Mouse (Mus musculus): ENCODE measurements around the gene Fam131a. TPM values are rescaled to one million over a fixed set of nuclear protein-coding genes. Genes with fewer than 3 reads are reported as not detected.

Gene Fam131a
- total and polyA plus RNA-seq, 3 experiments, result 0.67 to 1.3 (median 0.77) TPM

DNA sequence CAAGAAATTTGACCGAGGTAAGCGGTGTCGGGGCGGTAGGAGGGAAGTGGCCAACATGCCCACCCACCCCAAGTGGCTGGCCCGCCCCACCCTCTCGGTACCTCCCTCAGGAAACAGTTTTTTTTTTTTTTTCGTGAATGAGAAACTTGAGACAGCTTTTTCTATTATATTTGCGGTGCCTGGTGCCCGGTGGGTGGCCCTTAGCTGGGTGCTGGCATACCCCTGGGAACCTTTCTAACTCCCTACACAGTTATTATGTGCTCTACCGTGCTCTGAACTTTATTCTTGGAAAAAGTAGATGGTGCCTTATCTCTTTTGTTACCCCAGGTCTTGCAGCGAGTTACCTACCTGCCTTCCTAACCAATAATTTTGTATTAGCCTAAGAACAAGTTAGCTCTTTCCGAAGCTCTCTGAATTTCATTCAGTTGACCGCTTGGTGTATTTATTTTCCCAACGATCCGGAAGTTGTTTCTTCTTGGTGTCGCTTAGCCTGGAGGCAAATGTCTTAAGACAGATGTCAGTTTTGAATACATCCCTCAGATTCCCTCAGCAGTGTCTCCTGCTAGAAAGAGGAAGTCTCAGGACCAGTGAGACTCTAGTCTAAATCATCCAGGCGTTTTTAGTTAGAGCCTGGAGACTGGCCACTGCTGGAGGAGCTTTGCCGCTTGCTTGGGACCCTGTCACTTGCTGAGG is 25.1 kb downstream of the Fam131a start:
- Histone ChIP-seq H3K27me3 (replicated peaks) (peaks cover 11% of the 10 kb centered on the region), H3K4me2 (ENCODE audit: insufficient read depth, low read depth, poor library complexity, severe bottlenecking) (peak overlapping the region; percentile 94), H3K9ac (ENCODE audit: insufficient read depth, low read depth) (peak overlapping the region; percentile 57), H3K4me1 (ENCODE audit: control insufficient read depth in 1 of 2, insufficient read depth in 2 of 2) (peaks cover 7 to 32% of the 10 kb centered on the region in 2 experiments; a peak in 3 of 4 replicates), H3K79me2 (replicated peaks; ENCODE audit: control insufficient read depth, extremely low read depth, insufficient read depth, poor library complexity, severe bottlenecking) (peaks cover 10% of the 10 kb centered on the region), H3K4me3 (replicated peaks in 1 of 3; ENCODE audit: low read depth in 2 of 3, low read length in 2 of 3, poor library complexity in 1 of 3) (peak overlapping the region; percentile 59 to 96 (median 70)), H3K36me3 (replicated peaks in 1 of 2; ENCODE audit: control insufficient read depth in 1 of 2, insufficient read depth in 1 of 2, low read length in 1 of 2) (peaks cover 23 to 34% of the 10 kb centered on the region in 2 experiments), H3K9me3 (replicated peaks; ENCODE audit: low read length) (no peaks in the 10 kb centered on the region), H3K27ac (ENCODE audit: insufficient read depth, low read depth) (peak overlapping the region; percentile 76)
- TF ChIP-seq E2F4 (IDR thresholded peaks at IDR 0.05; ENCODE audit: insufficient replicate concordance, low read depth, low read length), result no peak
- TF ChIP-seq TBP (conservative IDR thresholded peaks at IDR 0.05; ENCODE audit: low read depth, low read length), result peak; percentile 58; the same call in 1 of the 2 replicates
- no peak for TF ChIP-seq MAFK (IDR thresholded peaks at IDR 0.05; ENCODE audit: insufficient replicate concordance, low read length)
- TF ChIP-seq ZKSCAN1 (IDR thresholded peaks at IDR 0.05; ENCODE audit: borderline replicate concordance, low read depth, low read length), result no peak
- no peak for TF ChIP-seq CHD2 (IDR thresholded peaks at IDR 0.05; ENCODE audit: low read length)
- TF ChIP-seq GABPA (IDR thresholded peaks at IDR 0.05; ENCODE audit: insufficient replicate concordance, low read depth, low read length), result no peak
- TF ChIP-seq IRF4 (IDR thresholded peaks at IDR 0.05; ENCODE audit: low read depth, low read length), result 0 out of 2 replicates have a peak, but pooled peaks have one; percentile 4
- peak; percentile 97 for TF ChIP-seq ZNF384 (IDR thresholded peaks at IDR 0.05; ENCODE audit: low read depth, low read length)
- TF ChIP-seq POLR2A (IDR thresholded peaks at IDR 0.05; ENCODE audit: low read depth, low read length), result no peak
- TF ChIP-seq POLR2AphosphoS2 (IDR thresholded peaks at IDR 0.05; ENCODE audit: low read depth, low read length), result peak; percentile 67; the same call in 1 of the 2 replicates
- TF ChIP-seq NELFE (IDR thresholded peaks at IDR 0.05; ENCODE audit: low read depth, low read length), result no peak
- peak; percentile 62; the same call in 1 of the 2 replicates for TF ChIP-seq SIN3A (IDR thresholded peaks at IDR 0.05; ENCODE audit: low read length)
- no peak for TF ChIP-seq SMC3 (IDR thresholded peaks at IDR 0.05; ENCODE audit: low read depth, low read length)
- no peak for TF ChIP-seq BHLHE40 (IDR thresholded peaks at IDR 0.05; ENCODE audit: low read depth, low read length)
- no peak for TF ChIP-seq MAX (IDR thresholded peaks at IDR 0.05; ENCODE audit: low read length)
- no peak for TF ChIP-seq JUN (IDR thresholded peaks at IDR 0.05; ENCODE audit: insufficient read depth, low read depth, low read length)
- TF ChIP-seq ELF1 (IDR thresholded peaks at IDR 0.05; ENCODE audit: low read depth, low read length), result 0 out of 2 replicates have a peak, but pooled peaks have one; percentile 14
- TF ChIP-seq MEF2A (IDR thresholded peaks at IDR 0.05; ENCODE audit: borderline replicate concordance, low read depth, low read length), result no peak
- 0 out of 2 replicates have a peak, but pooled peaks have one; percentile 20 for TF ChIP-seq EP300 (IDR thresholded peaks at IDR 0.05; ENCODE audit: low read length)
- 0 out of 2 replicates have a peak, but pooled peaks have one; percentile 79 for TF ChIP-seq CHD1 (IDR thresholded peaks at IDR 0.05; ENCODE audit: low read depth, low read length)
- no peak for TF ChIP-seq NRF1 (IDR thresholded peaks at IDR 0.05; ENCODE audit: low read depth, low read length)
- no peak for TF ChIP-seq TCF12 (IDR thresholded peaks at IDR 0.05; ENCODE audit: low read depth, low read length)
- 0 out of 2 replicates have a peak, but pooled peaks have one; percentile 10 for TF ChIP-seq MAZ (IDR thresholded peaks at IDR 0.05; ENCODE audit: low read depth, low read length)
- TF ChIP-seq USF1 (IDR thresholded peaks at IDR 0.05; ENCODE audit: low read depth, low read length), result no peak
- TF ChIP-seq PAX5 (IDR thresholded peaks at IDR 0.05; ENCODE audit: low read length), result no peak
- TF ChIP-seq ETS1 (conservative IDR thresholded peaks at IDR 0.05; ENCODE audit: low read depth, low read length), result no peak
- TF ChIP-seq MYC (IDR thresholded peaks at IDR 0.05; ENCODE audit: low read depth, low read length), result 0 out of 2 replicates have a peak, but pooled peaks have one; percentile 7
- TF ChIP-seq ZC3H11A (IDR thresholded peaks at IDR 0.05; ENCODE audit: low read depth, low read length), result no peak
- no peak for TF ChIP-seq RCOR1 (conservative IDR thresholded peaks at IDR 0.05; ENCODE audit: low read depth, low read length)
- TF ChIP-seq MXI1 (IDR thresholded peaks at IDR 0.05; ENCODE audit: low read depth, low read length), result no peak
- TF ChIP-seq CTCF (conservative IDR thresholded peaks at IDR 0.05 in 1 of 2, IDR thresholded peaks at IDR 0.05 in 1 of 2; ENCODE audit: low read depth in 2 of 2, low read length in 2 of 2), result no peak
- no peak; the same call in 1 of the 2 replicates for TF ChIP-seq HCFC1 (IDR thresholded peaks at IDR 0.05; ENCODE audit: low read depth, low read length)
- no peak for TF ChIP-seq USF2 (conservative IDR thresholded peaks at IDR 0.05; ENCODE audit: low read depth, low read length)
- no peak for TF ChIP-seq KAT2A (IDR thresholded peaks at IDR 0.05; ENCODE audit: insufficient replicate concordance, low read length)
- peak; percentile 54 for DNase-seq (ENCODE audit: extremely low read depth)
- dilution Hi-C loops (cut with MboI; ENCODE audit: extremely low pct_ligation_motif_present, extremely low pct_unique_long_range_greater_than_20kb, low sequenced_read_pairs), result no loop called here
- in situ Hi-C loops (cut with MboI; ENCODE audit: low pct_ligation_motif_present, low pct_unique_long_range_greater_than_20kb, low sequenced_read_pairs), result loop anchor here (5.0 to 10.0 kb wide), 2 partner anchors 44 to 177 kb away; no protein-coding TSS in a partner anchor
